Mouse (Mus musculus): ENCODE results near the gene Syce1l.

The Syce1l gene

GRCm38 (mm10) chr8:113673300-113673699, 30.3 kb downstream of the Syce1l start:
- no peak for DNase-seq (ENCODE audit: low spot score in 2 of 2)

- DNase-seq (ENCODE audit: low spot score in 2 of 2), result no peak
These were observed 31.6 kb downstream of the Syce1l start for GRCm38 (mm10) chr8:113674611-113675010.

- no peak for DNase-seq (ENCODE audit: low spot score in 2 of 2)
These were observed 32.3 kb downstream of the Syce1l start for GRCm38 (mm10) chr8:113675281-113675680.

GRCm38 (mm10) chr8:113676811-113677210, 33.8 kb downstream of the Syce1l start:
- DNase-seq (ENCODE audit: low spot score in 2 of 2), result no peak

GRCm38 (mm10) chr8:113679361-113679760, 36.3 kb downstream of the Syce1l start:
- DNase-seq (ENCODE audit: low spot score in 2 of 2), result no peak

GRCm38 (mm10) chr8:113687889-113688542, 45.0 kb downstream of the Syce1l start:
- no peak for DNase-seq (ENCODE audit: low spot score in 2 of 2)

GRCm38 (mm10) chr8:113688543-113688915, 45.5 kb downstream of the Syce1l start:
- DNase-seq (ENCODE audit: low spot score in 2 of 2), result no peak

- DNase-seq (ENCODE audit: low spot score in 2 of 2), result no peak
These were observed 48.8 kb downstream of the Syce1l start for GRCm38 (mm10) chr8:113691622-113692343.

- DNase-seq (ENCODE audit: low spot score in 2 of 2), result no peak
These were observed 62.0 kb downstream of the Syce1l start for GRCm38 (mm10) chr8:113704968-113705367.
